Mouse (Mus musculus): ENCODE measurements around the gene Tmem178b. TPM values are rescaled to one million over a fixed set of nuclear protein-coding genes. Genes with fewer than 3 reads are reported as not detected.

Tmem178b gene
- polyA plus RNA-seq, 1 experiment from 2014 or later, result 0.15 TPM

DNA sequence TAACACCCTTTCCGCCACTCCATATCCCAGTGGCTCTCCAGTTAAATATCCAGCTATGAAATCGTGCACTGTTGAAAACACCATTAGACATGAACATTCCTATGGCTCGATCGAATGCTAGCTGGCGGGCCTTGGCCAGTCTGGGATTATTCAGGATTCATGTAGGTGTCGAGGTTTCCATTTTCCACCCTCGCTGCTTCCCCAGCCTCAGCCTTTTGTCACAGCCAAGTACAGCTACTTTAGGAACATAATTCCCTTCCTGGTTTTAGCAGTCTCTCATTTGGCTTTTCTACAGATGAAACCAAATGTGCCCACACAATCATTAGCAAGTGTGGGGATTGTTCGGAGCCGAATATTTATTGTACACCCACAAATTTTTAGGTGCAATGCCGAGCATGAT lies 239.4 kb downstream of the Tmem178b start:
- Histone ChIP-seq H3K9me3 (ENCODE audit: control insufficient read depth, low read length) (no peaks in the 10 kb centered on the region), H3K36me3 (ENCODE audit: control insufficient read depth, insufficient read depth, low read length) (no peaks in the 10 kb centered on the region), H3K27me3 (ENCODE audit: control insufficient read depth, insufficient read depth, low read length) (no peaks in the 10 kb centered on the region), H3K27ac (ENCODE audit: low read depth, low read length) (no peak overlapping the region), H3K4me3 (ENCODE audit: low read length) (no peak overlapping the region), H3K4me1 (ENCODE audit: control insufficient read depth, insufficient read depth, low read length) (no peaks in the 10 kb centered on the region), H3K4me2 (replicated peaks; ENCODE audit: low read depth, low read length) (no peak overlapping the region), H3K9ac (ENCODE audit: low read depth, low read length) (no peak overlapping the region)
- WGBS, result 88% methylated on average over 10 of the region's 10 CpGs
- no peak for ATAC-seq (ENCODE audit: low FRiP score, low TSS enrichment)

DNA sequence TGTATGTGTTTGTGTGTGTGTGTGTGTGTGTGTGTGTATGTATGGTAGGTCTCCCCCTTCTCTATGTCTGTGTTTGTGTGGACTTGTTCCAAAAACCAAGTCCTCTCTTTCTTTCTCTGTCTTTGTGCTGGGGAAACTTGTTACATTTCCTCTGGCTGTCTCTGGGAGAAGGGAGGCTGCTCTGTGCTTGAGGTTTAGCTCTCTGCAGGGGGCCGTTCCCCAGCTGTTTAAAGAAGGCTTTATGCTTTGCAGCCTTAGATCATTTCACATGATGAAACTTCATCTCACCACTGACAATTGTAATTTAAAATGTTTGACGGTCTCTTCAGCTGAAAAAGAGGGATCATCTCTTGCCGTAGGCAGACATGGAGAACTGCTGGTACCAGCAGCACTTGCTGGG lies 243.2 kb downstream of the Tmem178b start:
- H3K9ac ChIP-seq (ENCODE audit: low read depth, low read length), result no peak overlapping the region
- ATAC-seq (ENCODE audit: low FRiP score, low TSS enrichment), result no peak
- no peak overlapping the region for H3K27ac ChIP-seq (ENCODE audit: low read depth, low read length)
- H3K27me3 ChIP-seq (ENCODE audit: control insufficient read depth, insufficient read depth, low read length), result no peaks in the 10 kb centered on the region
- H3K4me3 ChIP-seq (ENCODE audit: low read length), result no peak overlapping the region
- H3K4me1 ChIP-seq (ENCODE audit: control insufficient read depth, insufficient read depth, low read length), result no peaks in the 10 kb centered on the region
- no peaks in the 10 kb centered on the region for H3K9me3 ChIP-seq (ENCODE audit: control insufficient read depth, low read length)
- H3K4me2 ChIP-seq (replicated peaks; ENCODE audit: low read depth, low read length), result no peak overlapping the region
- WGBS, result 63% methylated on average over 3 of the region's 3 CpGs
- H3K36me3 ChIP-seq (ENCODE audit: control insufficient read depth, insufficient read depth, low read length), result no peaks in the 10 kb centered on the region

DNA sequence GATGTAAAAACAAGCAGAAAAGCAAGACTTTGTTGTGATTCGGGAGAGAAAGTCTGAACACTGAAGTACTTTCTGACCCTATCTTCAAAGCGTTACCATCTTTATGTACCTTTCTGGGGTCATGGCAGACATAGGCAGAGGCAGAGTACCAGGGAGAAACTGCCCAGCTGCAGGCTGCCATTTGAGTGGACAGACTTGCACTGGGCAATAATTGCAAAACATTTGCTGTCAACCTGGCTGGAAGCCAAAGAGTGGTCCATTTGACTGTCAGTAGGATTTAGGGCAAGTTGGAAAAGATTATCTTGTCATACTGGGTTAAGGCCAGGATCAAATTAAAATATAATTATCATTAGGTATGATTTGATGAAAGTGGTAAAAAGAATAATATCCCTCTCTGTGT lies 247.1 kb downstream of the Tmem178b start:
- WGBS, result 91% methylated on average over 2 of the region's 2 CpGs
- H3K4me3 ChIP-seq (ENCODE audit: low read length), result no peak overlapping the region
- no peak overlapping the region for H3K9ac ChIP-seq (ENCODE audit: low read depth, low read length)
- no peak for ATAC-seq (ENCODE audit: low FRiP score, low TSS enrichment)
- no peak overlapping the region for H3K4me2 ChIP-seq (replicated peaks; ENCODE audit: low read depth, low read length)
- H3K36me3 ChIP-seq (ENCODE audit: control insufficient read depth, insufficient read depth, low read length), result no peaks in the 10 kb centered on the region
- no peaks in the 10 kb centered on the region for H3K9me3 ChIP-seq (ENCODE audit: control insufficient read depth, low read length)
- H3K27me3 ChIP-seq (ENCODE audit: control insufficient read depth, insufficient read depth, low read length), result no peaks in the 10 kb centered on the region
- H3K27ac ChIP-seq (ENCODE audit: low read depth, low read length), result no peak overlapping the region
- 0 out of 2 replicates have a peak, but pooled peaks cover 5% of the 10 kb centered on the region for H3K4me1 ChIP-seq (ENCODE audit: control insufficient read depth, insufficient read depth, low read length)

DNA sequence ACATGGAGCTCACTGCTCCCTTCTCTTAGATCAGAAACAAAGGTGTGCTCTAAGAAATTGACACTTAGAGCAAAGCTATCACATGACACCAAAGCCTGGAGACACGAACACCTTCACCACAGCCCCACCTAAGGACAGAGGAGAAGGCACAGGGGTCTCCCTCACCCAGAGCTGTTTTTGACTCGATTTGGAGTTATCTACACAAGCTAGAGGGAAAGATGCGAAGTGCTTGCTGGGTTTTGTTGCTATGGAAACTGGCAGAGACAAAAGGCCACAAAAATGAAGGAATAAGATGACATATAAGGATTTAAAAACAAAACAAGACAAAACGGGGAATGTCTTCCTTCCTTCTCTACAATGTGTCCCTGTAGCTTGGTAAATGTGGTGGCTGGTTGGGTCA lies 248.4 kb downstream of the Tmem178b start:
- H3K27me3 ChIP-seq (ENCODE audit: control insufficient read depth, insufficient read depth, low read length), result no peaks in the 10 kb centered on the region
- H3K9me3 ChIP-seq (ENCODE audit: control insufficient read depth, low read length), result no peaks in the 10 kb centered on the region
- 55% methylated on average over 4 of the region's 4 CpGs for WGBS
- H3K9ac ChIP-seq (ENCODE audit: low read depth, low read length), result no peak overlapping the region
- no peak overlapping the region for H3K4me3 ChIP-seq (ENCODE audit: low read length)
- H3K4me2 ChIP-seq (replicated peaks; ENCODE audit: low read depth, low read length), result no peak overlapping the region
- 0 out of 2 replicates have a peak, but pooled peaks cover 5% of the 10 kb centered on the region for H3K4me1 ChIP-seq (ENCODE audit: control insufficient read depth, insufficient read depth, low read length)
- no peak overlapping the region for H3K27ac ChIP-seq (ENCODE audit: low read depth, low read length)
- H3K36me3 ChIP-seq (ENCODE audit: control insufficient read depth, insufficient read depth, low read length), result no peaks in the 10 kb centered on the region
- ATAC-seq (ENCODE audit: low FRiP score, low TSS enrichment), result no peak

DNA sequence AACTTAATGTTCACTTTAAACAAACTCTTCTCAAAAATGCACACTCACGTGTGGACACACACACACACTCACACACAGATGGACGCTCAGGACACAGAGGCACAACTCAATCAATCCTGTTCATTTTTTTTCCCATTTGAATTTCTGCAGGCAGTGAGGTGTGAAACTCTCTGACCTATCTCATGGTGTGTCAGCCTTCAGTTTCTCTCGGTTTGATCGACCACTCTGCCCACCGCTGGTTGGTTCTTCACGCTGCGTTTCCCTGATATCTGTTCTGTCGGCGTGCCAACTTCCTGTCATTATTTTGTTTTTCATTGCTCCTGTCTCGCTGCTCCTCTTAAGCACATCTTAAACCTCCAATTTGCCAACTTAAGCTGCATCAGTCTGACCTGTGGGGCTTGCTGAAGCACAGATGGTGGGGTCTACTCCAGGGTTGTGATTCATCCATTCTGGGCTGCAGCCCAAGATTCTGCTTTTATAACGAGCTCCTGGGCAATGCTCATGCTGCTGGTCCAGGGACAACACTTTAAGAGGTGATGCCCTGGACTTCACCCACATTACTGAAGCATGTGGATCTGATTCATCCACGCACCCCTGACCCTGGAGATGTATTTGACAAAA lies 250.1 kb downstream of the Tmem178b start:
- no peak for ATAC-seq (ENCODE audit: low FRiP score, low TSS enrichment)
- no peak overlapping the region for H3K4me3 ChIP-seq (ENCODE audit: low read length)
- no peaks in the 10 kb centered on the region for H3K36me3 ChIP-seq (ENCODE audit: control insufficient read depth, insufficient read depth, low read length)
- no peaks in the 10 kb centered on the region for H3K27me3 ChIP-seq (ENCODE audit: control insufficient read depth, insufficient read depth, low read length)
- no peak overlapping the region for H3K27ac ChIP-seq (ENCODE audit: low read depth, low read length)
- H3K4me2 ChIP-seq (replicated peaks; ENCODE audit: low read depth, low read length), result no peak overlapping the region
- no peaks in the 10 kb centered on the region for H3K9me3 ChIP-seq (ENCODE audit: control insufficient read depth, low read length)
- 0 out of 2 replicates have a peak, but pooled peaks cover 5% of the 10 kb centered on the region for H3K4me1 ChIP-seq (ENCODE audit: control insufficient read depth, insufficient read depth, low read length)
- WGBS, result 62% methylated on average over 12 of the region's 12 CpGs
- H3K9ac ChIP-seq (ENCODE audit: low read depth, low read length), result no peak overlapping the region

DNA sequence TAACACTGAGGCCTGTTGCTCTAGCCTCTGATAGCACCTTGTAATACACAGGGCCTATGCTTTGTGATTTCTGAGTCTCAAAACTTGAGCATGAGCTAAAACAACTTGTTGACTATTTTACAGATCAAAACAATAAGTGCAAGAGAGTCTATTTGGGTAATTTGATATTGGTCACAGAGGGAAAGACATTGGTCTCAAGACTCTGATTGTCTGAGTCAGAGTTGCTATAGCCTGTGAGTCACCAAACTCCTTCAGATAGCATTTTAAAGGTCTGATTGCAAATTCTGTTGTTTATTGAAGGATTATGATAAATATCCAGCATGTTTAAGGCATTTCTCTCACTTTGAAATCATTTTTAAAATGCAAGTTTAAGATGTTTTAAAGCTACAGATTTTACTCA lies 250.9 kb downstream of the Tmem178b start:
- Histone ChIP-seq H3K36me3 (ENCODE audit: control insufficient read depth, insufficient read depth, low read length) (no peaks in the 10 kb centered on the region), H3K9me3 (ENCODE audit: control insufficient read depth, low read length) (no peaks in the 10 kb centered on the region)
- ATAC-seq (ENCODE audit: low FRiP score, low TSS enrichment), result no peak

DNA sequence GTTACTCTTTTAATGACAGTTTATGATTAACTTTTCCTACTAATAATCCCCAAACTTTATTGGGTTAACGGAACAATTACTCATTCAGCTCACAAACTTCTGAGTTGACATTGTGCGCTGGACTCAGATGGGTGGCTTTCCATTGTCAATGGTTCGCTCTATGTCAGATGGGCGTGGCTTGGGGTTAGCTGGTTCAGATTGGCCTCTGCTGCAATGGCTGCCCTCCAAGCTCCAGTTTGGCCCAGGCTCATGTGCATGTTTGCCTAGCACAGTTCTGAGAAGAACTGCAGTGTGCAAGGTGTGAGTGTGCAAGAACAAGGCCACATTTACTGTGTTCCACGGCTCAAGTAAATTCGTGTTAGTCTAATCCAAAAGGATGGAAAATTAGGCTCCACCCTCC lies 255.6 kb downstream of the Tmem178b start:
- no peak for ATAC-seq (ENCODE audit: low FRiP score, low TSS enrichment)
- 84% methylated on average over 6 of the region's 6 CpGs for WGBS
- H3K4me3 ChIP-seq (ENCODE audit: low read length), result no peak overlapping the region
- no peak overlapping the region for H3K9ac ChIP-seq (ENCODE audit: low read depth, low read length)
- no peak overlapping the region for H3K4me2 ChIP-seq (replicated peaks; ENCODE audit: low read depth, low read length)
- no peaks in the 10 kb centered on the region for H3K27me3 ChIP-seq (ENCODE audit: control insufficient read depth, insufficient read depth, low read length)
- H3K36me3 ChIP-seq (ENCODE audit: control insufficient read depth, insufficient read depth, low read length), result no peaks in the 10 kb centered on the region
- no peak overlapping the region for H3K27ac ChIP-seq (ENCODE audit: low read depth, low read length)
- 0 out of 2 replicates have a peak, but pooled peaks cover 5% of the 10 kb centered on the region for H3K4me1 ChIP-seq (ENCODE audit: control insufficient read depth, insufficient read depth, low read length)
- H3K9me3 ChIP-seq (ENCODE audit: control insufficient read depth, low read length), result no peaks in the 10 kb centered on the region

More for the DNA sequence above, 250.9 kb downstream of the Tmem178b start:
- 0 out of 2 replicates have a peak, but pooled peaks cover 5% of the 10 kb centered on the region for H3K4me1 ChIP-seq (ENCODE audit: control insufficient read depth, insufficient read depth, low read length)
- H3K27ac ChIP-seq (ENCODE audit: low read depth, low read length), result no peak overlapping the region
- no peak overlapping the region for H3K4me3 ChIP-seq (ENCODE audit: low read length)
- H3K27me3 ChIP-seq (ENCODE audit: control insufficient read depth, insufficient read depth, low read length), result no peaks in the 10 kb centered on the region
- no peak overlapping the region for H3K4me2 ChIP-seq (replicated peaks; ENCODE audit: low read depth, low read length)
- H3K9ac ChIP-seq (ENCODE audit: low read depth, low read length), result no peak overlapping the region

DNA sequence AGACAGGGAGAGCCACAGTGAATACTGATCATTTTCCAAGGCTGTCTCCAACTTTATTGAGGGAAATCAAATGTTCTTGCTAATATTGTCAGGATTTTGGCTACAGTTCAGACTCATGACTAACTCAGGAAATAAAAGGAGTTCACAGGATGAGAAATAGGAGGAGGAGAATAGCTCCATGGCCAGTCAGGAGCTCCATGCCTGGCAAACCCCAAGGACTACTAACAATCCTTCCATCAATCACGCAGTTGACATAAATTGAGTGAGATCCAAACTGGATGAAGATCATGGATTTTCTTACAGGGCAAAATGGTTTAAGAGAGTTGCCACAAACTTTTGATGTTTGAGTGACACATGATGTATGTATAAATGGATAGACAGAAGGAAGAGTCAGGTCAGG lies 258.9 kb downstream of the Tmem178b start:
- Histone ChIP-seq H3K4me3 (ENCODE audit: low read length) (no peak overlapping the region), H3K27ac (ENCODE audit: low read depth, low read length) (no peak overlapping the region), H3K27me3 (ENCODE audit: control insufficient read depth, insufficient read depth, low read length) (no peaks in the 10 kb centered on the region), H3K4me2 (replicated peaks; ENCODE audit: low read depth, low read length) (no peak overlapping the region), H3K9ac (ENCODE audit: low read depth, low read length) (no peak overlapping the region), H3K36me3 (ENCODE audit: control insufficient read depth, insufficient read depth, low read length) (no peaks in the 10 kb centered on the region), H3K9me3 (ENCODE audit: control insufficient read depth, low read length) (no peaks in the 10 kb centered on the region), H3K4me1 (ENCODE audit: control insufficient read depth, insufficient read depth, low read length) (no peaks in the 10 kb centered on the region)
- ATAC-seq (ENCODE audit: low FRiP score, low TSS enrichment), result no peak
- WGBS, result 82% methylated on average over 1 of the region's 1 CpGs

DNA sequence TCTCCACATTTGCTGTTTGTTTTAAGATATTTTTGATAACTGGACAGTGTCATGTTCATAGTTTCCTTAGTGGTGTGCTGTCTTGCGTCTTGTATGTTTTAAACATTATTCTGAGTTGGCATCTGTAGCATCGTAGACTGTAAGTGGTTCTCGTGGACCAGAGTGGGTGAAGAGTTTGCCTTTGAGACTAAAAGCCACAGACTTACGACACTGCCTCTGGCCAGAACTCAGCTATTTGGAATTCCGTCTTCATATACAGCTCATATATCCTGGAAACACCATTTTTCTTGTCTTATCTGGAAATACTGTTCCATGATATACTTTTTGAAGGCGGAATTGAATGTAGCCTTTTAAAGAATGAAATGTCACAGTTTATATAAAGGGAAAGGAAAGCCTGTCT lies 260.4 kb downstream of the Tmem178b start:
- 82% methylated on average over 6 of the region's 6 CpGs for whole genome bisulfite sequencing
- no peak overlapping the region for H3K9ac ChIP-seq (ENCODE audit: low read depth, low read length)

More for the DNA sequence above, 260.4 kb downstream of the Tmem178b start:
- H3K9me3 ChIP-seq (ENCODE audit: control insufficient read depth, low read length), result no peaks in the 10 kb centered on the region
- H3K27ac ChIP-seq (ENCODE audit: low read depth, low read length), result no peak overlapping the region
- no peak for ATAC-seq (ENCODE audit: low FRiP score, low TSS enrichment)
- H3K4me1 ChIP-seq (ENCODE audit: control insufficient read depth, insufficient read depth, low read length), result no peaks in the 10 kb centered on the region
- H3K4me2 ChIP-seq (replicated peaks; ENCODE audit: low read depth, low read length), result no peak overlapping the region
- no peaks in the 10 kb centered on the region for H3K36me3 ChIP-seq (ENCODE audit: control insufficient read depth, insufficient read depth, low read length)
- no peaks in the 10 kb centered on the region for H3K27me3 ChIP-seq (ENCODE audit: control insufficient read depth, insufficient read depth, low read length)
- no peak overlapping the region for H3K4me3 ChIP-seq (ENCODE audit: low read length)
